Mouse (Mus musculus): ENCODE measurements around the gene Stam2.

DNA sequence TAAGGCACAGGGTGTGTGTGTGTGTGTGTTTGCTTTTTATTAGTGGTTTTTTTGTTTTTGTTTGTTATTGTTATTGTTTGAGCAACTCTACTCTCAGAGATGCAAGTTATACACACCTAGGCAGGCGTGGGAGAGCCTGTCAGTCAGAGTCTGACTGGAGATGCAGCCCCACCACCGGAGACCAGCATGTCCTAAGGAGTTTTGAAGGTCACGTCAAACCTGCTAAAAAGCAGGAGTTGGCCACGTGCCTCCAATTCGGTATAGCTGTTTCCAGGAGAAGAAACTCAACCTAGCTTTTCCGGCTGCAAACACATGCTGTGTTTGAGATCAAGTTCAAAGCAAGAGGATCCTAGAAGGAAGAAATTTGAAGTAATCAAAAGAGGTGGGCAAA, 65.2 kb downstream of the Stam2 start:
- TF ChIP-seq CTCF (IDR thresholded peaks at IDR 0.05; ENCODE audit: borderline replicate concordance, insufficient read depth, low read length) (no peak), POLR2A (IDR thresholded peaks at IDR 0.05; ENCODE audit: low read depth, low read length) (no peak)

All from embryonic fibroblast, embryonic 13.5 days (primary cell).